18 mouse cellular contexts compared by ENCODE assay signal in the genomic region with DNA sequence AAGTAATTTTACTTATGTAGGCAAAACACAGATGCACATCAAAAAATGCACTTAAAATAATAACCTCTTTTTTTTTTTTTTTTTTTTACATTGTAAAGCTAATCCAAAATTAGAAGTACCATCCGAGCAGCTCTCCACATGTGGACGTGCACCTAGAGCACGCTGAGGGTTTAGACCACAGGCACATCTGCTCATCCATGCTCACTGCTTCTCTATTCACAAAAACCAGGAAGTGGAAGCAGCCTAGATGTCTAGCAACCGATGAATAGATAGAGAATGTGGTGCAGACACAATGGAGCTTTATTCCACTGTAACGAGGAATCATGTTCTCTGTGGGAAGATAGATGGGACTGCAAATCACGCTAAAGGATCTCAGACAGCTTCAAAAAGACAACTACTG. TPM values are rescaled to one million over a fixed set of nuclear protein-coding genes. Genes with fewer than 3 reads are reported as not detected.
"Had no signal": no experiment of that assay in that cellular context is flagged by ENCODE, and none has a peak within 500 bp of the region (broad histone marks: within the 10 kb centered on the region; RNA-seq: fewer than 3 reads in every experiment).

No protein-coding gene starts in this region.

- DNase-seq: kidney, adult 2 months; kidney, postnatal 25 days; layer of hippocampus, adult 9-11 months; liver, embryonic 13.5 days; lung, adult 2 months; lung, postnatal 14 days; right cerebral cortex, adult 18-20 months; right cerebral cortex, postnatal 14 days; right cerebral cortex, postnatal 4 days; thymus, postnatal 25 days had no signal

- ATAC-seq: midbrain, embryonic 15.5 days had no signal

RNA-seq across cellular contexts. Expression of gene Myh14, which starts 4.5 kb away (rescaled TPM):
- total RNA-seq: megakaryocyte, adult 5-6 weeks; neutrophil, adult 5-6 weeks had no signal

RNA-seq across cellular contexts. Expression of gene Izumo2, which starts 33.4 kb away (rescaled TPM):
- total RNA-seq: layer of hippocampus, adult 2 months; layer of hippocampus, postnatal 25 days; left cerebral cortex, adult 18-20 months; left cerebral cortex, postnatal 36 days; liver, adult 2 months; megakaryocyte, adult 5-6 weeks; neutrophil, adult 5-6 weeks had no signal
